Mouse (Mus musculus): ENCODE measurements around the gene Slc29a3.

Gene Slc29a3

DNA sequence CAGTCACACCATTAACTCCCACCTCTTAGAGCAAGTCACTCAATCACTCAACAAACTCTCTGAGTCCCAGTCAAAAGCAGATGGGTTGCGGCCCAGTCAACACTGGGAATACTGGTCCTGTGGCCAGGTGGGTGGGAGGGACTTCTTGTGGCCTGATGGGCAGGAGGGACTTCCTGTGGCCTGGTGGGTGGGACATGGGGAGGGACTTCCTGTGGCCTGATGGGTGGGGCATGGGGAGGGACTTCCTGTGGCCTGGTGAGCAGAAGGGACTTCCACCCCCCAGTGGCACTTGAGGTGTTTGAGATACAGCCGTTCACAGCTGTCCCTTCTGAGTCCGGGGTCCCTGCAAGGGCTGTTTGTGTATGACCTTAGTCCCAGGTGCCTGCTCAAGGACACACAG, 84.0 kb downstream of the Slc29a3 start:
- DNase-seq (ENCODE audit: low spot score): no peak

Data from retina, embryonic 14.5 days (tissue).